Mouse (Mus musculus): ENCODE data around the gene Gm20708.

Gm20708 gene

GRCm38 (mm10) chr11:117809407-117810311 lies at the start of gene Gm20708, which contains the start of gene Syngr2:
Gene Gm20708 (plus strand): TSS chr11:117809668.
Gene Syngr2 (plus strand): TSS chr11:117809668.
- peak; percentile 91 for DNase-seq

- no peak for DNase-seq
Observed at GRCm38 (mm10) chr11:117760374-117761119, 48.9 kb upstream of the Gm20708 start.

GRCm38 (mm10) chr11:117761801-117762200 lies 47.7 kb upstream of the Gm20708 start:
- DNase-seq = no peak

GRCm38 (mm10) chr11:117762246-117762645 lies 47.2 kb upstream of the Gm20708 start:
- no peak for DNase-seq

- DNase-seq = no peak
Observed at GRCm38 (mm10) chr11:117764319-117764718, 45.1 kb upstream of the Gm20708 start.

- DNase-seq = no peak
Observed at GRCm38 (mm10) chr11:117765361-117765760, 44.1 kb upstream of the Gm20708 start.

GRCm38 (mm10) chr11:117766275-117766674 lies 43.2 kb upstream of the Gm20708 start:
- no peak for DNase-seq

- no peak for DNase-seq
Observed at GRCm38 (mm10) chr11:117768725-117769682, 40.5 kb upstream of the Gm20708 start.

- no peak for DNase-seq
Observed at GRCm38 (mm10) chr11:117769683-117770047, 39.8 kb upstream of the Gm20708 start.

- no peak for DNase-seq
Observed at GRCm38 (mm10) chr11:117770407-117770806, 39.1 kb upstream of the Gm20708 start.

- DNase-seq = no peak
Observed at GRCm38 (mm10) chr11:117772352-117772751, 37.1 kb upstream of the Gm20708 start.

- DNase-seq = no peak
Observed at GRCm38 (mm10) chr11:117774925-117775324, 34.5 kb upstream of the Gm20708 start.

GRCm38 (mm10) chr11:117775540-117775939 lies 33.9 kb upstream of the Gm20708 start:
- no peak for DNase-seq

- DNase-seq = no peak
Observed at GRCm38 (mm10) chr11:117776085-117776792, 33.2 kb upstream of the Gm20708 start.

GRCm38 (mm10) chr11:117777111-117777510 lies 32.4 kb upstream of the Gm20708 start:
- no peak for DNase-seq

GRCm38 (mm10) chr11:117778031-117778430 lies 31.4 kb upstream of the Gm20708 start:
- no peak for DNase-seq

- peak; percentile 41 for DNase-seq
Observed at GRCm38 (mm10) chr11:117778851-117779433, 30.5 kb upstream of the Gm20708 start.

- peak; percentile 82 for DNase-seq
Observed at GRCm38 (mm10) chr11:117779434-117780198, 29.9 kb upstream of the Gm20708 start.

- DNase-seq = no peak
Observed at GRCm38 (mm10) chr11:117780199-117780515, 29.3 kb upstream of the Gm20708 start.

GRCm38 (mm10) chr11:117780582-117781111 lies 28.8 kb upstream of the Gm20708 start:
- DNase-seq = peak; percentile 92
